Mouse (Mus musculus): ENCODE results near the gene Rhov.

DNA sequence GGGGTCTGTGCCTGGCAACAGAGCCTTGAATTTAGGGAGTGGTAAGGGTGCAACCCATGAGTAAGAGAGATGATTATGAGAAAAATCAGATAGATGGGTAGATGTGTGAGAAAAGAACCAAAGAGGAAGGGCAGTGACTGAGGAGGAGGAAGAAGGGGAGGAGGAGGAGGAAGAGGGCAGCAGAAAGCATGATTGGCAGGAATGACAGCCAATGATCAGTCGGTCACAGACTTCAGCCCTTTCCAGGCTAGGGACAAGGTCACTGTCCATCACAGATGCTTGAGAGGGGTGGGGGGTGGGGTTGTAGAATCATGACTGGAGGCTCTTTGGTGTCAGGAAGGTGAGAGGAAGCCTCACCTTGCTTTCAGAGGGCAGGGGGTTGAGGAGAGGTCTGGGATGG lies 10.6 kb downstream of the Rhov start:
- TF ChIP-seq MYOG (IDR thresholded peaks at IDR 0.05; ENCODE audit: control insufficient read depth in 1 of 3, insufficient read depth in 1 of 3, insufficient read length in 2 of 3, low read depth in 2 of 3) (no peak), USF1 (IDR thresholded peaks at IDR 0.05; ENCODE audit: low read depth) (no peak), POLR2A (IDR thresholded peaks at IDR 0.05; ENCODE audit: insufficient read length, low read depth) (no peak), POLR2AphosphoS2 (IDR thresholded peaks at IDR 0.05; ENCODE audit: insufficient read length, low read depth) (no peak), MAX (IDR thresholded peaks at IDR 0.05; ENCODE audit: low read depth) (no peak), MYOD1 (IDR thresholded peaks at IDR 0.05; ENCODE audit: control insufficient read depth in 1 of 3, insufficient read length in 2 of 3, low read depth in 2 of 3) (no peak), CEBPB (IDR thresholded peaks at IDR 0.05; ENCODE audit: insufficient read depth, poor library complexity, severe bottlenecking) (no peak)
